Mouse (Mus musculus) kidney, postnatal 25 days (tissue): Measurements from ENCODE around the gene H2-Ke6.

Source experiments
- DNase-seq, 2 experiments: peaks; one replicate each; pipeline ENCODE4 v3.0.0; 2021; ENCODE audit warnings: mixed read lengths in 2 of 2

H2-Ke6 gene

DNA sequence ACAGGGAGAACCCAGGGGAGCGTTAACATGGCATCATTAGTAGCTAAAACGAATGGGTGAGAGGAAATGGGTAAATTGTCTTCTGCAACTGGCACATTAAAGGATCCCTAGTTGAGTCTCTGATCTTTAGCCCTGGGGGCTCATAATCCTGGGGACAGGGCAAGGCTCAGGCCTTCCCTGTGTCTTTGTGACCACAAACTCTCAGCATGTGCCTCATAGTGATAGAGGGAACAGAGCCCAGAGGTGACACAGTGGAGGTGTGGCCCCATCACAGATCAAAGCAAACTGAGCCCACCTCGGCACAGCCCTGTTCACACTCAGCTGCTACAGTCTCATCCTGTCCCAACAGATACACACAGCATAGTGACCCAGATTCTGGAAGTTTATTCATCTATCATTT, 32.2 kb downstream of the H2-Ke6 start:
- no peak for DNase-seq

DNA sequence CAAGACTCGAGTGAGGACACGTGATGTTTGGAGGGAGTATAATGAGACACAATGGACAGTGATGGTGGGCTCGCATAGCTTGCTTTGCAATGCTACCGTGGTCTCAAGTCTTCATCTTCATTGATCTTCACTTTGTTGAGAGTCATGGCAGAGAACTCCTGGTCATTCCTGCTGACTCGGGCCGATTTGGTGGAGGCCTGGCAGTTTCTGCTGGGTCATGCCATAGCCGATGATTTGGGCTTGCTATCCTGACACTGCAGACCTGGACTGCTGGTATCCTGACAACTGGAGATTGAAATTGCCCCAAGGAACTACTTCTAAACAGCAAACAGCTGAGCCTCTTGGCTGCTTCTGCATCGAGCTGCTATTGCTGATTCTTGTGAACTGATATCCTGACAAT, 32.9 kb downstream of the H2-Ke6 start:
- DNase-seq, result no peak

DNA sequence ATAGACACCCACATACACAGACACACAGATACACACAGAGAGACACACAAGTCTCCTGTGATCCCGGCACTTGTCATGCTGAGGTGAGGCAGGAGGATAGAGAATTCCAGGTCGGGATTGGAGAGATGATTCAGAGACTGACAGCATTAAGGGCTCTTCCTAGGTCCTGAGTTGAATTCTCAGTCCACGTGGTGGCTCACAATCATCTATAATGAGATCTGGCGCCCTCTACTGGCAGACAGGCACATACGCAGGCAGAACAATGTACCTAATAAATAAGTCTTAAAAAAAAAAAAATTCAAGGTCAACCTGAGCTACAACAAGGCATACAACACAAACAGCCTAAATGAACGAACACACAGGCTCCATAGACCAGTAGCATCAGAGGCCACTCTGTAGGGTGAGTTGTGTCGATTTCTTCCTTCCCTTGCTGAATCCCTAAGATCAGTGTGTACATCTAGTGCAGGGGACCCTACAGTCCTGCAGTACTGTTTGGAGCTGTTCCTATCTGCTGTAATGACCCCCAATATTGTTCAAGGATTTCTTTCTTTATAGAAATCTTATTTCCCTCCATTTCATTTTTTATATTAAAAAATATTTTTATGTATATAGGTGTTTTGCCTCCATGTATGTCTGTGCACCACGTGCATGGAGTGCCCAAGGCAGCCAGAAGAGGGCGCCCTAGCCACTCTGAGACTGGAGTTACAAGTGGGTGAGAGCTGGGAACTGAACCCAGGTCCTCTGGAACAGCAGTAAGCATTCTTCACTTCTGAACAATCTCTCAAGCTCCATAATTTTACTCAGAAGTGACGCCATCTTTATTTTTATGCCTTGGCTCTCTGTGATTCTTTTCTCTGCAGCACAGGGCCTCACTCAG, 35.8 kb downstream of the H2-Ke6 start:
- DNase-seq, result peak; percentile 47 to 75

DNA sequence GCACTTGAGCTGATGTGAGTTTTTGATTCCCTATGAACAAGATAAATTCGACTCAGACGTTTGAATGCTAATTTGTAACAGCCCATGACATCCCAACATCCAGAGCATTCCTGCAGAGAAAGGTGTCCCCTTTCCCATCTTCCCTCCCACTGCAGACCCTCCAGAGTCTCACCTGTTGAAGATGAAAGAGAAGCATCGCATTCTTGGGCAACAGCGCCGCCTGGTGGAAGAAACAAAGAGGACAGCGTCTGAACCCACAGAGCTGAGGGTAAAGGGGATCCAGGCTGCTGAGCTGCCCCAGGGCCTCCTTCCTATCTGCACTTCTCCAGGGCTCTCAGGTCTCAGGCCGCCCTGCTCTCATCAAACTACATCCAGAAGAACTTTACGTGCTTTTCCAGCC, 45.7 kb downstream of the H2-Ke6 start:
- DNase-seq, result peak; percentile 64 to 82

DNA sequence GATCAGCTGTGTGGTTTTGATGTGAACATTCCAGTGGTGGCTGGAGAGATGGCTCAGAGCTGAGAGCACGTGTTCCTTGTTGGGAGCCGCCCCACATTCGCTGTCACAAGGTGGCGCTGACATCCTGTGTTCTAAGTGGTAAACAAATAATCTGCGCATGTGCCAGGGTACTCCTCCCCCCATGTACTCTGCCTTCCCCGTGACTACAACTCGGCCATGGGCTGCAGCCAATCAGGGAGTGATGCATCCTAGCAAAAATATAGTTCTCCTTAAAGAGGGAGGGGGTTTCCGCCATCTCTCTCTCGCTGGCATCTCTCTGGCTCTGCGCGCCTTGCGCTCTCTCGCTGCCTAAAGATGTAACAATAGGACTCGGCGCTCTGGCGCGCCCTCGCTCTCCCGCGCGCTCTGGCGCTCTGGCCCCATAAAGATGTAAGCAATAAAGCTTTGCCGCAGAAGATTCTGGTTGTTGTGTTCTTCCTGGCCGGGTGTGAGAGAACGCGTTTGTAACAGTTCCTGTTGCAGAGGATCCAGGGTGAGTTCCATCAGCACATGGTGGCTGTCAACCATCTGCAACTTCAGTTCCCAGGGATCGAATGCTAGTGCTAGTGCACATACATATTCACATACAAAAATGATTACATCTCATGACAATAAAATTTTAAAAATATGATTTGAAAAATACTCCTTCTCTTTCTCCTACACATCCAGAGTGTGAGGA, 46.5 kb downstream of the H2-Ke6 start:
- DNase-seq, result peak; percentile 94

DNA sequence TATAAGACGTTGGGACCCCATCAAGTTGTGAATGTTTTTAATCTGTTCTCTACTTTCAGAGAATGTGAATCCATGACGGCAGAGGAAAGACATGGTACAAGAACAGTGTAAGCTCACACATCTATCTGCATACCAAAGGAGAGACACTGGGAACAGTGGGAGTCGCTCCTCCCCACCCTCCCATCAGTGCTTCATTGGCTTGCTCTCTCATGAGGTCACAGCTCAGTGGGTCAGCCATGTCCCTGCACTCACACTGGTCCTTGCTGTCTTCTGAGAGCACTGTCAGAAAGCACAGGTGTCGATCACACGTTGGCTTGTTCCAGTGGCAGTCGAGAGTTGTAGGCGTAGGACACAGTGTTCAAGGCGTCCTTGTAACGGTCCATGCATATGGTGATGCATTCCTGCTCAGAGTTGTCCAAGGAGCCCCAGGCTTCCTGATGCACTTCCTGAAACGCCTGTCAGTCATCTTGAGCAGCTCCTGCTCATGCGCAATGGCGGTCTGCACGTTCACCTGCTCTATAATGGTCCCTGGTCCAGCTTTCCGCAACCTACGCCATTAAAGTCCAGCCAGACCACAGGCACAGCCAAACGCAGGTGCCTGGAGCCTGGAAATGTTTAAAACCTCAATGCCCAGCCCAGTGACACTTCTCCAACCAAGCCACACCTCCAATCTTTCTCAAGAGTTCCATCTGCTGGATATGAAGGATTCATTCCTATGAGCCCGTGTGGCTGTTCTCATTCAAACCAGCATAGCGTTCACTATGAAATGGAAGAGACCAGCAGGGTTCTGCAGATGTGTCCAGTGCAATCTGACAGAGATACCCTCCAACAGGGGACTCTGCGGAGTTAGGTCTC, 47.5 kb downstream of the H2-Ke6 start:
- no peak for DNase-seq

DNA sequence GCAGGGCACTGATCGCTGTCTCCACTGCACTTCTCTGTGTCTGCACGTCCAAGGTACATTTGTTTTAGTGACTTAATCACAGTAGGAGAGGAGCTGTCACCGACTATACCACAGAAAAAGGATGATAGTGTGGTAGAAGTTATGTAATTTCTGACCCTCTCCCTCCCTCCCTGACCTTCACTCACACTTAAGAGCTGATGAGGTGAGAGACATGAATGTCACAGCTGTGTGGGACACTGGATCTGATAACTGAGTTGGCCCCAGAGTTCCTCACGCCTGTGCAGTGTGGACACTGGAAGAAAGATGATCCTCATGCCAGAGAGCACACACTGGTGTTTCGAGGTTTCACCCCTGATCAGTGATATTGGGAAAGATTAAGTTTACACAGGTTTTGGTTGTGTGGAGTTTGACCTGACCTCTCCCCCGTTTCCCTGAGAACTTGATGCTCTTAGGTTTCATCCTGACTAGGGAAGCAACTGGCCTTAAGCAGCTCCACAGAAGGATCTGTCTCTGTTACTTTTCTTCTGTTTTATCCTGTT, 48.3 kb downstream of the H2-Ke6 start:
- DNase-seq, result no peak

DNA sequence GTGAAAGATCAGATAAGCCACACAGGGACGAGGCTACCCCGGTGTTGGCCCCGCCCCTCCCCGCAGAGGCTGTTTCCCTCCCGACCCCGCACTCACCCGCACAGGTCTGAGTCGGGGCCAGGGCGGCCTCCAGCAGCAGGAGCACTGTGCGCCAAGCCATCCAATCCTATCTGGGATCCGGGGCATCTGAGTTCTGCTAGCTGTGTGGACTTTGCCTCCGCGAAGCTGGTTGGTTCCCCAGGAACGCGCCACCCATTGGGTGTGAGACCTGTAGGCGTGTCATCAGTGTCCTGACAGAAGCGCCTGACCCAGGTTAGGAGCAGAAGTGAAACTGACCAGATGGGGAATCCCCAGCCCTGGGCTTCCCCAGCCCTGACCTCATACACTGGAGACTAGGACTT, 49.2 kb downstream of the H2-Ke6 start:
- DNase-seq, result peak; percentile 91 to 97

DNA sequence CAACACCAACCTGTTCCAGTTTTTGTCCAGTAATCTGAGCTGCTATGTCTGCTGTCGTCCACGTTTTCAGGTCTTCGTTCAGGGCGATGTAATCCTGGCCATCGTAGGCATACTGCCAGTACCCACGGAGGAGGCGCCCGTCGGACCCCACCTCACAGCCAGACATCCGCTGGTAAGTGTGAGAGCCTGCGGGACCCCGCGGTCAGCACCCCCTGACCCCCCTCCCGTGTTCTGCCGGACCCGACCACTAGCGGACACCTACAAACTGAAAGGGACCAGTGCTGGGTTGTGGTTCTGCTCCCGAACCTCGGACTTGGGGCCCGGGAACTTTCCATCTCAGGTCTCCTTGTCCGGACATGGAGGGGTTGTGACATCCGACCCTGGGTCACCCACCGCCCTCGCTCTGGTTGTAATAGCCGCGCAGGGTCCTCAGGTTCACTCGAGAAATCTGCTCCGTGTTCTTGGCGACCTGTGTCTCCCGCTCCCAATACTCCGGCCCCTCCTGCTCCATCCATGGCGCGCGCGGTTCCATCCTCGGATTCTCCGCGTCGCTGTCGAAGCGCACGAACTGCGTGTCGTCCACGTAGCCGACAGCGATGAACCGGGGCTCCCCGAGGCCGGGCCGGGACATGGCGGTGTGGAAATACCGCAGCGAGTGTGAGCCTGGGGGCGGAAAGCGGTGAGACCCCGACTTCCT, 49.9 kb downstream of the H2-Ke6 start:
- DNase-seq, result peak in 1 of 2 experiments; percentile 36
